Mouse (Mus musculus) lung, postnatal 0 days (tissue): ENCODE measurements at regions not wholly inside any gene's neighbourhood (a gene's known extent, or its start where the extent isn't known, plus 50 kb on each side); places are given as distances from the start of the nearest gene placed in this dataset.

ENCODE experiments used
- CTCF ChIP-seq: IDR thresholded peaks from 2 replicates; pipeline ENCODE4 v1.5.1; 2016; ENCODE audit warnings: antibody characterized with exemption, mild to moderate bottlenecking
- EP300 ChIP-seq: IDR thresholded peaks from 2 replicates; pipeline ENCODE4 v1.6.1; 2016; ENCODE audit warnings: antibody characterized with exemption, mild to moderate bottlenecking, control low read depth

GRCm38 (mm10) chr6:24262578-24262977 lies 94.7 kb upstream of the Slc13a1 start:
- TF ChIP-seq CTCF (no peak), EP300 (no peak)
